Mouse (Mus musculus): ENCODE results near the gene Cep83.

- no peak for TF ChIP-seq POLR2A (IDR thresholded peaks at IDR 0.05; ENCODE audit: borderline replicate concordance, extremely low read depth, low read depth, low read length)
- no peak for TF ChIP-seq CTCF (IDR thresholded peaks at IDR 0.05; ENCODE audit: insufficient read depth, low read length)
These were observed 111.2 kb downstream of the Cep83 start for GRCm38 (mm10) chr10:94799485-94800239.

All from lung, adult 2 months (tissue).